Mouse (Mus musculus) adrenal gland, adult 18-20 months (tissue): ENCODE measurements around the gene Srp68. TPM values are rescaled to one million over a fixed set of nuclear protein-coding genes. Genes with fewer than 3 reads are reported as not detected.
"Not testable (repeated sequence)": the region's sequence is repeated elsewhere in the genome, so short reads cannot be mapped to it uniquely, and the experiment has no call there.

Experiments
- DNase-seq, 2 experiments: peaks; one replicate each; pipeline ENCODE4 v3.0.0; 2021 to 2022; ENCODE audit warnings: low spot score in 2 of 2
- total RNA-seq, 2 experiments: library from RNA; stranded (reverse); gene quantifications; 1 replicate in 1 of 2; 2 replicates in 1 of 2; pipeline ENCODE4 v1.2.3; 2021

Gene Srp68
- total RNA-seq, 2 experiments from 2014 or later: 72.8 to 75.2 TPM

DNA sequence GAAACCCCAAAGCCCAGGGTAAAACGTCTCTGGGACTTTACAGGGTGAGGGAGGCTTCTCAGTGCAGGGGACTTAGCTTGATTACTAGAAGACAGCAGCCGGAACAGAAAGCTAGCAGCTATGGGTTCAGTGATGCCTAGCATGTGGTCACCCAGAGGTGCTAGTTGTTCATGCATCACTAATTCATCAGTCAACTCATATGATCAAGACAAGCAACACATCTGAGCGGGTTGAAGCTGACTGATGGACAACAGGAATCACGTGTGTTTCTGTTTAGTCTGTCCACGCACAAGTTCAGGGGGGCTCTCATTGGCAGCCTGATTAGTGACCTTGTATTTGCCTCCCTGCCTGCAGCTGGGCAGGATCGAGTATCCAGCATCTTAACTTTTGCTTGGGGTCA, 10.0 kb upstream of the Srp68 start:
- DNase-seq: no peak

DNA sequence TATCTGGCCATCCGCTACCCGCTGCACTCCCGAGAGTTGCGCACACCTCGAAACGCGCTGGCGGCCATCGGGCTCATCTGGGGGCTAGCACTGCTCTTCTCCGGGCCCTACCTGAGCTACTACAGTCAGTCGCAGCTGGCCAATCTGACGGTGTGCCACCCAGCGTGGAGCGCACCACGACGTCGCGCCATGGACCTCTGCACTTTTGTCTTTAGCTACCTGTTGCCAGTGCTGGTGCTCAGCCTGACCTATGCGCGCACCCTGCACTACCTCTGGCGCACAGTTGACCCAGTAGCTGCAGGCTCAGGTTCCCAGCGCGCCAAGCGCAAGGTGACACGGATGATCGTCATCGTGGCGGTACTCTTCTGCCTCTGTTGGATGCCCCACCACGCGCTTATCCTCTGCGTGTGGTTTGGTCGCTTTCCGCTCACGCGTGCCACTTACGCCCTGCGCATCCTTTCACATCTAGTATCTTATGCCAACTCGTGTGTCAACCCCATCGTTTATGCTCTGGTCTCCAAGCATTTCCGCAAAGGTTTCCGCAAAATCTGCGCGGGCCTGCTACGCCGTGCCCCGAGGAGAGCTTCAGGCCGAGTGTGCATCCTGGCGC, 9.0 kb upstream of the Srp68 start:
- no peak for DNase-seq

DNA sequence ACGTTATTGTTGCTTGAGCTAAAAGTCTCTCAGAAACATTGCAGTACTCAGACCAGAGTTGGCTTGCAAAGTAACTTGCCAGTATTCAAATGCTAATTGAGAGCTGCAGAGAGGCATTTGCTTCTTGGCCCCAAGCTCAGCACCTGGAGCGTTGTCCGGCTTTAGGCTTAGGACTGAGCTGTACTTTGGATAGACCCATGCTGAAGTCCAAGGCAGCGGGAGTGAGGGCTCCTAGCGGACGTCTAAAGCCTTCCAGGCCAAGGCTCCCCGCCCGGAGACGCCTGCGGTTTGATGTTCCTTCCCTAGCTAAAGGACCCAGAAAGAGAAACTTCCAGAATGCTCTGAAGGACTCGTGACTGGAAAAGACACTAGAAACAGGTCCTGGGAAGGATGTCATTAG, 8.1 kb upstream of the Srp68 start:
- no peak for DNase-seq

DNA sequence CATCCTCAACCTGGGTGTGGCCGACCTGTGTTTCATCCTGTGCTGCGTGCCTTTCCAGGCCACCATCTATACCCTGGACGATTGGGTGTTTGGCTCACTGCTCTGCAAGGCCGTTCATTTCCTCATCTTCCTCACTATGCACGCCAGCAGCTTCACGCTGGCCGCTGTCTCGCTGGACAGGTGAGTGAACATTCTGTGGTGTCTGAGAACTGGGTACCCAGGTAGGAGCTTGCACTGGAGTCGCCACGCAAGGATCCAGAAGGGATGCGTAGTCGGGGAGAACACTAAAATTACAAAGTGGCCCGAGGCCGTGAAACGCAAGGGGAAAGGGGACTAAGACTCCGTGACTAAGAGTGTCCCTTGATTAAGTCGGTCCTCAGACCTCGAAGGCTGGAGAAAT, 7.7 kb upstream of the Srp68 start:
- DNase-seq: no peak

DNA sequence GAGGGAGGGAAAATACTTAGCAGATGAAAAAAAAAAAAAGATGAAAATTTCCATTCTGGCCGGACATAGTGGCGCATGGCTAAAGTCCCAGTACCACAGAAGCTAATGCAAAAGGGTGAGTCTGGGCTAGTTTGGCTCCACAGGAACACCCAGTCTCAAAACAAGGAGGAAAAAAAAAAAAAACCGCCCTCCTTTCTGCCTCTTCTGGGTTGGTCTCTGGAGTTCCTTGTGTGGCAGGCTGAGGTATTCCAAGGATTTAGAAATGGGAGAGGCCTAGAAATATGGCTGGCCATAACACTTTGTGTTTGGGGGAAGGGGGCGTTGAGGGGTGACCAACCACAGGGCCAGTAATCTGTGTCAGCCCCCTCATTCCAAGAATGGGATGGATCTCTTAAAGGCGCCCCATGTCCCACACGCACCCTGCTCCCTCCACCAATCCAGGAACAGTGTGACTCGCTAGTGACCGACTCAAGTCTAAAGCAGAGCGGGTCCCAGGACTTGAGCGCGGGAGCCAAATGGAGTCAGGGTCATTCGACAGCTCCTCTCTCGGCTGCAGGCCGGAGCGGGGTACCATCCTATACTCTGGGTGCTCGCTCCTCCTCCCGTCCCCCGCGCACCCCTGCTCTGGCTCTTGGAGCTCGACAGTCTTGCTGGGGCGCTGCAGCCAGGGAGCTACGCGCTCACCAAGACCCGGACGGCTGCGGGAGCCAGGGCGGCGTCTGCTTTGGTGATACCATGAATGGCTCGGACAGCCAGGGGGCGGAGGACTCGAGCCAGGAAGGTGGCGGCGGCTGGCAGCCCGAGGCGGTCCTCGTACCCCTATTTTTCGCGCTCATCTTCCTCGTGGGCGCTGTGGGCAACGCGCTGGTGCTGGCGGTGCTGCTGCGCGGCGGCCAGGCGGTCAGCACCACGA, 7.0 kb upstream of the Srp68 start, which contains the start of gene Galr2:
TSS of gene Galr2 (plus strand) at position 189 of the 913 bp plus-strand sequence.
- DNase-seq: no peak

DNA sequence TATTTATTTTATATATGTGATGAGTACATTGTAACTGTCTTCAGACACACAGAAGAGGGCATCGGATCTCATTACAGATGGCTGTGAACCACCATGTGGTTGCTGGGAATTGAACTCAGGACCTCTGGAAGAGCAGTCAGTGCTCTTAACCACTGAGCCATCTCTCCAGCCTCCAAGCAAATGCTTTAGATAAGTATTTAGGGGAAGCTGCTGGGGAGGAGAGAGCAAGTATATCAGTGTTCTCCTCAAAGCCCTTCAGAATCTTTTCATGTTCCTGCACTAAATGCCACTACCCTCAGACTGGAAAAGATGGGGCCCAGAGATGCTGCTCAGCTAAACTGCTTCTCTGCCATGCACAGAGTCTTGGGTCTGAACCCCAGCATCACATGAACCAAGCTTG, 3.2 kb upstream of the Srp68 start:
- DNase-seq: not testable (repeated sequence)

DNA sequence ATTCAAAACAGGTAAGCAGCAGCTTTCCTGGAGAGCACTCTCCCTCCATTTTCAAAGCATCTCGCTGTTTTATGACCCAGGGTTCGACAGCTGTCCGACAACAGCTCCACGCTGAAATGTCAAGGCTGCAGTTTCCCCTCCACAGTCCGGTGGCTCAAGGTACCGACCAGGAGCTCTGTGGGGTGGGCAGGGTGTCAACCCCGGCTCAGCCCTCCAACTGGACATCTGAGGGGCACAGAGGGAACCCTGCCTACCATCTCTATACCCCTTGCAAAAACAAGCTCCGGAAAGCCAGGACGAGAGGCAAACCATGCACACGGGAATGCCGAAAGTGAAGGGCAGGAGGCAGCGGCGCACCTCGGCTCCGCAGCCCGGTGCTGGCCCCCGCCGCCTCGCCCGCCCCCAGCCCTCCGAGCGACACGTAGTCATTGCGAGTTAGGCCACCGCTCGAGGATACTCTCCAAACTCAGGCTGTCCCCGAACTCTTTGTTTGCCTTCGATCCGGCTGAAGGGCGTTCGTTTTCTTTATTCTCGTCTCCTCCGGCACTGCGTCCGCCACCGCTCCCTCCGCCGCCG, 460 bp downstream of the Srp68 start:
- DNase-seq: no peak

DNA sequence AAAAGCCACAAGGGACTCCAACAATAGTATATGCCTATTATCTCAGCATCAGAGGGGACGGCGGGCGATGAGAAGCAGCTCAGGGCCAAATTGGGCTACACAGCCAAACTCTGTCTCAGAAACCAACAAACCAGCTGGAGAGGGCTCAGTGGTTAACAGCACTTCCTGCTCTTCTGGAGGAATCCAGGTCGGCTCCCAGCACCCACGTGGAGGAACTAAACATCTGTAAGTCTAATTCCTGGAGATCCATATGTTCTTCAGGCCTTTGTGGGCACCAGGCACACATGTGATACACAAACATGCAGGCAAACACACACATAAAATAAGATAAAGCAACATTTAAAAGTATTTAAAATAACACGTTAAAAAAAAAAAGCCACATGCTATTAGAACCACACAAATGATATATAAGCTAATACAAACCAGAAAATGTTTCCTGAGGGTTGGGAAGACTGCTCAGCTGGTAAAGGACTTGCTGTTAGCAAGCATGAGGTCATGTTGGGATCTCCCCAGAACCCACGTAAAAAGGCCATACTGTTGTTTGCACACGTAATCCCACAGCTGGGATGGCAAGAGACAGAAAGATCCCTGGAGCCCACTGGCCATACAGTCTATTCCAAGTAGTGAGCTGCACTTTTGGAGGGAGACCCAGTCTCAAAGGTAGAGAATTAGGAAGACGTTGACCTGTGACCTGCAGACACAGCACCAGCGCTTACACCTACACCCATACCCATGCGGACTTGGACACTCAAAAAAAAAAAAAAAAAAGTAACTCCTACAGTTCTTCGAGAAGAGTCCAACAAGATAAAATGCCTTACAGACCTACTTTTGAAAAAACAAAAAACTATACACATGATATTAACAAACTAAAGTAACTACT, 1.2 kb downstream of the Srp68 start:
- DNase-seq: no peak

DNA sequence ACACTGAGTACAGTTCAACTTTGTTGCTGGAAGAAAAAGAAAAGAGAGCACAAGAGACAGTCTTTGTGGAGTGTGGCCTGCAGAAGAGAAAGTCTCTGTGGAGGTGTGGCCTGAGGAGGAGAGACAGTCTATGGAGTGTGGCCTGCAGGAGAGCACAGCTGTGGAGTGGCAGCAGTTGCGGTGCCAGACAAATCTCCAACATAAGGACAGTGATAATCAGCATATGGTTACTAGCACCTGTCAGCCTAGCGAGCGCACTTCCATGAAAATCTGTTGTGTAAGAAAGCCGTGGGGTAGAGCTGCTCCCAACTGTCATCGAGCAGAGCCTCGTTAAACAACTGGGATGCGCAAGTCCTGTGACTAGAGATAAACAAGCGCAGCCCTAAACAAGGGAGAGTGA, 4.5 kb downstream of the Srp68 start:
- no peak for DNase-seq

DNA sequence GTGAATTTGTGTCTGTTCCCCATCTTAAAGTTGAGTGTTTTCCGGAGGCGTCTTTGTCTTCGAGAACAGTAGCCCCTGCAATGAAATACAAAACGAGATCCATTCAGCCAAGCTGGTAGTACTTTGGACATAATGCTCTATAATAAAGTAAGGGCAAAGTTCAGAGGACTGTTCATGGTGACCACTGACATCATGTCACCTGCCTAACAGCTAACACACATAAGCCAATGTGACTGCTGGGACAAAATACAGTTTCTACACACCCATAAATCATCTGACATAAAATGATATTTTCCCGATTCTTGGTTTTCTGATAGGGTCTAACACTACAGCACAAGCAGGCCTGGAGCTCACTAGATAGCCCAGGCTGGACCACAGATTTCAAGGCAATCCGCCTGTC, 5.7 kb downstream of the Srp68 start:
- no peak for DNase-seq

DNA sequence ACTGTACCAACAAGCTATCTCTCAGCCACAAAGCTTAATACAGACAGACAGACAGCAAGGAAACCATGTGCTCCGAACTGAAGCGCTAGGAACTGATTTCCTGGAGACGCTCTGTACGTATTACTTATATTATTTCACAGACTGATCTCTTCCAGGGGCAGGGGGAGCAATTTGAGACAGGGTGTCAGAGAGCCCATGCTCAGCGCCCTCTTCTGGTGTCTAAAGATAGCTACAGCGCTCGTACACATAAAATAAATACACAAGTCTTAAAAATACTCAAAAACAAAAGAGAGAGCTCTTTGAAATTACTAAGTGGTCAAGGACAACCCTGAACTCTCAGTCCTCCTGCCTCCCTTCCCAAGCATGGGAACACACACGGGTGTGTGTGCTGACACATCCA, 6.4 kb downstream of the Srp68 start:
- DNase-seq: no peak

DNA sequence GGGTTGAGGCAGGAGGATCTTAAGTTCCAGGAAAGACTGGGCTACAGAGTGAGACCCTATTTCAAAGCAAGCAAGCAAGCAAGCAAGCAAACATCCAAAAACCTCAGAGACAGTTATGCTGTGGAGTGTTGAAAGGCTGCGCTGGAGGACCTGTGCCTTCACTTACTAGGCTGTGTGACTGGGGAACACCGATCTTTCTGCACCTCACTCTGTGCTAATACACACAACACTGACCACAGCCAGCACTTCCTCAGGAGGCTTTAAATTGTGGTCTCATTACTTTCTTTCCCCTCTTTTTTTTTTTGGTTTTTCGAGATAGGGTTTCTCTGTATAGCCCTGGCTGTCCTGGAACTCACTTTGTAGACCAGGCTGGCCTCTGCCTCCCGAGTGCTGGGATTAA, 8.2 kb downstream of the Srp68 start:
- DNase-seq: no peak

DNA sequence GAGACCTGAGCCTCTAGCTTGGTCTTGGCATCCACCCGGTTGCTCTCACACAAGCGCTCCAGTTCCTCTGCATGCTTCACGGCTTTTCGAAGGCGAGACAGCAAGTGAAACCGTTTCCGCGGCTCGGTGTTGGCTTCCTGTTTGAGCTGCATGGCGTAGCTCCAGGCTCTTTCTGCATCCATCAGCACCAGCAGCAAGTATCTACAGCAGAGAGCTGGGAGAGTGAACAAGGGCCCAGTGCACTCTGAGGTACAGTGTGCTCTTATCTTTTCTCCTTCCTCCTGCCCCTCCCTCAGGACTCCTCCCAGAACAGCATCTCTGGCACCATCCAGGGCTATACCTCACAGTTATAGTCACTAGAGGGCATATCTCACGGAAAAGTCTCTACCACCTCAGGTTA, 8.7 kb downstream of the Srp68 start:
- DNase-seq: no peak

DNA sequence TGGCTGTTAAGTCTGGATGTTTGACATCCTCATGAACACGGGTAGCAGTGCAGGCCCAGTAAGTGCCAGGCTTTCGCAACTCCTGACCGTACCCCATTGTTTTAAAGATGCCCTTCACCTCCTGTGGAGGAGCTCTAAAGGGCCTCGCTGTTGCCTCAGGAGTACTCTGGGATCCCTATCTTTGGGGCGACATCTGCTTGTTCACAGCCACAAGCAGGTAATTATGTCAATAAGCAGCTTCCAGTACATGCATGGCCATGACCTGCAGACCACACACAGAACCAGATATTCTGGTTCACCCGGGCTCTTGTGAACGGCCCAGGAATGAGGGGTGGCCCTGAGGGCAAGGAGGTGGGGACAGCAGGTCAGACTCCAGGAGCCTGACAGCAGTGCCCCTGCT, 13.8 kb downstream of the Srp68 start:
- no peak for DNase-seq

DNA sequence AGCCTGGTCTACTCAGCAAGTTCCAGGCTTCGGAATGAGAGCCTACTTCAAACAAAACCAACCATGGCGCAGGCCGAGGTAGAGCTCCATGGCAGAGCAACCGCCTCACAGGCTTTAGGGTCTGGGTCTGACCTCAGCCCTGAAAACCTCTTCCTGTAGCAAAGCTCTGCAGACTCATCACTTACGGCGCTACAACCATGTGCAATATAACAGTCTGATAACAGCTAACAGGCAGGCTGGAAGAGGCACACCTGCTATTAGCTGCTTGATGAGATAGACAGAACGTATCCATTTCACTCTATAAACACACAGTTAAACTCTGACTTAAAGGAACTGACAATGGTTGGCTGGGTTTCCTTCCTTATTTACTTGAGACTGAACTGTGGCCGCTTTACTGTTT, 14.6 kb downstream of the Srp68 start:
- DNase-seq: no peak

DNA sequence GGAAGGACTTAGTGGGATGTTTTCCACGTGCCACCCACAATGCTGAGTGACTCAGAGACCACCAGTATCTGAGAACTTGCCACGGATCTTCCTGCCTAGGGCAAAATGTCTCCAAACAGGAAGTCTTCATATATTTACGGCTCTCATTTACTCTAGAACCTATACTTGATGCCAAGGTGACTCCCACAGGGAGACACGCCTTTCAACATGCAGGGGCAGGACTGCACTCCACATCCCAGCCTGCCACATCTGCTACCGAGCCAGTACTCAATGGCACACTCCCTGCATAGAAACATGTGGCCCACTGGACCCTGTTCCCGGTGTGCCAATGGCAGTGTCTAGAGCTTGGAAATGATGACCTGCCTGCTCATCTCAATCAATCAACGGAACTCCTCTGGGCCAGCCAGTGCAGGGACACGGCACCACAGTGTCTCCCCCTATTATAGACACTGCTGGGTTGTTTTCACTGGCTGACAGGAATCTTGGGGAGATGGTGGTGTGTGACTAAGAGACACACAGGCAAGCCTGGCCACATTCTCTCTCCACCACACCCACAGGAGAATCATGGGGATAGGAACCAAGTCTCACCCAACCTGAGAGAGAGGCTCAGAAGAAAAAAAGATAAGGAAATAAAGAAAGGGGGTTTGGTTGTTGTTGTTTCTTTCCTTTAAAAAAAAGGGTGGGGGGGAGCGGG, 17.9 kb downstream of the Srp68 start:
- no peak for DNase-seq

DNA sequence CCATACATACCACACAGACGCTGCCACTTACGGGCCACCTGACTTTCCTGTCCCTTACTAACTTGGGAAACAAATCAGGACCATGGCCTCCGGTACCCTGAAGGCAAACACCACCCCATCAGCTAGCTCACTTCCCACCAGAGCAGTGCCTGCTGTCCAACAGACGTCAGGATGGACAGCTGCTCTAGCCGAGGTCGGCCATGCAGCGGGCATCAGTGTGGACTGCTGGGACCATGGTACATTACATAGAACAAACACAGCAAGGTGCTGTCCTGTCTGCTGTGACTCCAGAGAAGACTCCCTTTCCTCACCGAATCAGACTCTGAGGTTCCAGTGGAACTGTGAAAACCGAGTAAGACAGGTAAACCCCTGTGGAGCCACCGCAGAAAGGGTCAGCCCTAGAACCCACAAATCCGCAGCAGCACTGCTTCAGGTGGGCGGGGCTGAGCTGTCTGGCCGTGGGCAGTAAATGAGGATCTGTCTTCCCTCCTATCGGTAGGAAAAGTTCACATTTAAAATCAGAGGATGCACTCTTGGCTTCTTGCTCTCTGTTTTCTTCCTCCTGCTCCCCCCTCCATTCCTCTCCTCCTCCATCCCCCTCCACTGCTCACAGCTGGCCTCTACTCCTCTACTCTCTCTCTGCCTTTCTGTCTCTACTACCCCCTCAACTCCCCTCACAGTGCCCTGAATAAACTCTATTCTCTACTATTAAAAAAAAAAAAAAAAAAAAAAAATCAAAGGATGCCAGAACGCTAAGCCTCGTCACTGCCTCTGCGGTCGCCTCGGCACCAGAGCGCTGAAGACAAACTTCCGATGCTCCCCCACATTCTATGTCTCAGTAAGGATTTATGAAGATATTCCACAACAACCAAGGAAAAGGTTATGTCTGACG, 18.7 kb downstream of the Srp68 start:
- no peak for DNase-seq

DNA sequence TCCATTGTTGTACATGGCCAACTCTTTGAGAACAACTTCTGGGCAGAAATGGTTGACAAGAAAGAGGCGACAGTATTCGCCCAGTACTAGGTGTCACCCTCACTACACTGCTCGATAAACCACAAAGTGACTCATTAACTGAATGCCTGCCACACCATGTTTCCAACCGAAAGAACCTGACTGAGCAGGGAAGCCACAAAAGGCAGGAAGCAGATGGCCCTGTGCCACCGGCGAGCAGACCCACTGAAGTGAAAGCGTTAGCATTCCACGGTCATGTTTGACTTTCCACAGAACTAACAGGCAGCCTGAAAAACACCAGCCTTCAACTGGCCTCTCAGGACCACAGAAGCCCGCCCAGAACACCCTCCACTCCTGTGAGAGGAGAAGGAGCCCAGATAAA, 19.4 kb downstream of the Srp68 start:
- no peak for DNase-seq

DNA sequence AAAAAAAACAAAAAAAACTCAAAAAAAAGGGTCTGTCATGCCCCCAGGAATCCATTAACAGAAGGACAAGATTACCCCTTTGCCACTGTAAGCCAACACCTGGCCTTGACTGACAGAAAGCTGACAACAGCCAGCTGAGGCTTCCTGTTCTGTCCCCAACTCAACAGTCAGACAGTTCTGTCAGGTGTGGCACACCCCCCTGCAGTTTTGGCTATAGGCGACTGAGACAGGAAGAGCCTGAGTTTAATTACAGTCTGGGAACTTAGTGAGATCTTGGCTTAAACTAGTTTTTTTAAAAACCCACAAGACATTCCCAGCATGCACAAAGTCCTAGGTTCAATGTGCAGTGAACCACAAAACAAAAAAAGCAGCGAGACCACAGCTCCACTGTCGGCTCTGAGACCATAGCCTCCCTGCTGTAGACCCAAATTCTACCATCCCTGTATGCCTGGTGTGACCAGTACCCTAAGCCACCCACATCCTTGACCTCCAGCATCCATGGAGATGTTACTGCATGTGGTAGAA, 20.9 kb downstream of the Srp68 start:
- DNase-seq: no peak
